In genomic region chr12:86799786-86800185, GRCm38 (mm10) we compare ENCODE assay signal across 11 mouse cellular contexts.
DNase-seq lines count a peak whose midpoint lies in the region; ATAC-seq lines count a peak whose summit lies in the region.
"Had no signal": no experiment of that assay in that cellular context is flagged by ENCODE, and none has a peak within 500 bp of the region (broad histone marks: within the 10 kb centered on the region; RNA-seq: fewer than 3 reads in every experiment).

No protein-coding gene starts in this region.

- peaks cover 74% of the 10 kb centered on the region for H3K4me1 ChIP-seq in heart, embryonic 13.5 days
- H3K4me1 ChIP-seq in heart, embryonic 11.5 days (ENCODE audit: control insufficient read depth, insufficient read depth, low read length): peaks cover 53% of the 10 kb centered on the region
- peaks cover 57% of the 10 kb centered on the region for H3K4me1 ChIP-seq in lung, embryonic 16.5 days (replicated peaks; ENCODE audit: control insufficient read depth, insufficient read depth, low read length)
- H3K4me1 ChIP-seq in limb, embryonic 10.5 days: peaks cover 61% of the 10 kb centered on the region
- peaks cover 51% of the 10 kb centered on the region for H3K4me1 ChIP-seq in stomach, embryonic 16.5 days (ENCODE audit: control insufficient read depth, insufficient read depth, low read length)

- peak overlapping the region; percentile 99 for H3K27ac ChIP-seq in heart, embryonic 13.5 days (replicated peaks)
- no peak overlapping the region for H3K27ac ChIP-seq in heart, embryonic 11.5 days (ENCODE audit: low read depth, low read length)
- peak overlapping the region; percentile 100 for H3K27ac ChIP-seq in lung, embryonic 16.5 days (ENCODE audit: low read length)
- H3K27ac ChIP-seq in limb, embryonic 10.5 days: peak overlapping the region; percentile 86; the same call in 1 of the 2 replicates
- H3K27ac ChIP-seq in stomach, embryonic 16.5 days (ENCODE audit: low read length): peak overlapping the region; percentile 98

- DNase-seq in lung, postnatal 36 days: no peak
- no peak for DNase-seq in limb, embryonic 10.5 days (ENCODE audit: low spot score)
- no peak for DNase-seq in right cerebral cortex, adult 2 months (ENCODE audit: low spot score in 2 of 2)
- DNase-seq: cerebellum, postnatal 36 days; spleen, adult 18-20 months had no signal

- no peak for ATAC-seq in heart, embryonic 13.5 days (ENCODE audit: extremely low read depth, insufficient number of reproducible peaks, low FRiP score, low TSS enrichment)
- no peak for ATAC-seq in heart, embryonic 11.5 days (replicated peaks; ENCODE audit: insufficient number of reproducible peaks, low FRiP score, low TSS enrichment)
- no peak for ATAC-seq in lung, embryonic 16.5 days (ENCODE audit: low read depth)
- ATAC-seq in stomach, embryonic 16.5 days (ENCODE audit: insufficient read depth, low FRiP score): no peak
- no peak for ATAC-seq in megakaryocyte progenitor cell, adult 5-6 weeks (replicated peaks; ENCODE audit: poor library complexity)

- no peak overlapping the region for H3K4me3 ChIP-seq in heart, embryonic 13.5 days
- no peak overlapping the region for H3K4me3 ChIP-seq in heart, embryonic 11.5 days (ENCODE audit: low read depth, low read length)
- no peak overlapping the region for H3K4me3 ChIP-seq in lung, embryonic 16.5 days (ENCODE audit: low read length)
- H3K4me3 ChIP-seq in limb, embryonic 10.5 days: no peak overlapping the region
- no peak overlapping the region for H3K4me3 ChIP-seq in stomach, embryonic 16.5 days (replicated peaks; ENCODE audit: low read length)

- 78% methylated on average over 7 of the region's 7 CpGs for WGBS in heart, embryonic 13.5 days
- 83% methylated on average over 7 of the region's 7 CpGs for WGBS in heart, embryonic 11.5 days (ENCODE audit: insufficient replicate concordance)
- WGBS in lung, embryonic 16.5 days: 74% methylated on average over 7 of the region's 7 CpGs
- WGBS in limb, embryonic 10.5 days: 89% methylated on average over 7 of the region's 7 CpGs
- WGBS in stomach, embryonic 16.5 days: 82% methylated on average over 7 of the region's 7 CpGs

- peak overlapping the region; percentile 48; the same call in 1 of the 2 replicates for H3K9ac ChIP-seq in heart, embryonic 13.5 days
- no peak overlapping the region for H3K9ac ChIP-seq in heart, embryonic 11.5 days (ENCODE audit: low read depth, low read length)
- no peak overlapping the region for H3K9ac ChIP-seq in lung, embryonic 16.5 days (ENCODE audit: low read length)
- H3K9ac ChIP-seq in stomach, embryonic 16.5 days (ENCODE audit: low read length): no peak overlapping the region

- no peaks in the 10 kb centered on the region for H3K9me3 ChIP-seq in heart, embryonic 13.5 days
- H3K9me3 ChIP-seq in heart, embryonic 11.5 days (replicated peaks; ENCODE audit: control insufficient read depth, low read length): no peaks in the 10 kb centered on the region
- H3K9me3 ChIP-seq in lung, embryonic 16.5 days (ENCODE audit: control insufficient read depth, low read length): no peaks in the 10 kb centered on the region
- H3K9me3 ChIP-seq in limb, embryonic 10.5 days (replicated peaks): no peaks in the 10 kb centered on the region
- no peaks in the 10 kb centered on the region for H3K9me3 ChIP-seq in stomach, embryonic 16.5 days (replicated peaks; ENCODE audit: control insufficient read depth, low read length)

- H3K4me2 ChIP-seq in heart, embryonic 13.5 days: no peak overlapping the region
- H3K4me2 ChIP-seq in heart, embryonic 11.5 days: no peak overlapping the region
- H3K4me2 ChIP-seq in lung, embryonic 16.5 days (ENCODE audit: low read depth, low read length): no peak overlapping the region
- no peak overlapping the region for H3K4me2 ChIP-seq in stomach, embryonic 16.5 days (ENCODE audit: low read depth, low read length)

- H3K36me3 ChIP-seq in heart, embryonic 13.5 days: no peaks in the 10 kb centered on the region
- no peaks in the 10 kb centered on the region for H3K36me3 ChIP-seq in heart, embryonic 11.5 days (ENCODE audit: control insufficient read depth, insufficient read depth, low read length)
- H3K36me3 ChIP-seq in lung, embryonic 16.5 days (ENCODE audit: control insufficient read depth, insufficient read depth, low read length): no peaks in the 10 kb centered on the region
- H3K36me3 ChIP-seq in limb, embryonic 10.5 days: no peaks in the 10 kb centered on the region
- H3K36me3 ChIP-seq in stomach, embryonic 16.5 days (ENCODE audit: control insufficient read depth, insufficient read depth, low read length): no peaks in the 10 kb centered on the region

- no peaks in the 10 kb centered on the region for H3K27me3 ChIP-seq in heart, embryonic 13.5 days (replicated peaks)
- H3K27me3 ChIP-seq in heart, embryonic 11.5 days (ENCODE audit: control insufficient read depth, insufficient read depth, low read length): no peaks in the 10 kb centered on the region
- H3K27me3 ChIP-seq in lung, embryonic 16.5 days (ENCODE audit: control insufficient read depth, insufficient read depth, low read depth, low read length): no peaks in the 10 kb centered on the region
- H3K27me3 ChIP-seq in limb, embryonic 10.5 days (ENCODE audit: low read depth, poor library complexity, severe bottlenecking): no peaks in the 10 kb centered on the region
- no peaks in the 10 kb centered on the region for H3K27me3 ChIP-seq in stomach, embryonic 16.5 days (ENCODE audit: control insufficient read depth, insufficient read depth, low read length)
- H3K27me3 ChIP-seq: CH12.LX had no signal
